Mouse (Mus musculus): ENCODE measurements around the gene Eif3d.

- TF ChIP-seq GATA1 (IDR thresholded peaks at IDR 0.05; ENCODE audit: borderline replicate concordance, low read length) (no peak), FLI1 (IDR thresholded peaks at IDR 0.05; ENCODE audit: low read length) (no peak)
Measured at GRCm38 (mm10) chr15:77934326-77934725, 36.3 kb downstream of the Eif3d start.

Measured in megakaryocyte, embryonic 14.5 days (primary cell).